Mouse (Mus musculus): ENCODE measurements at regions not wholly inside any gene's neighbourhood (a gene's known extent, or its start where the extent isn't known, plus 50 kb on each side); places are given as distances from the start of the nearest gene placed in this dataset.

DNA sequence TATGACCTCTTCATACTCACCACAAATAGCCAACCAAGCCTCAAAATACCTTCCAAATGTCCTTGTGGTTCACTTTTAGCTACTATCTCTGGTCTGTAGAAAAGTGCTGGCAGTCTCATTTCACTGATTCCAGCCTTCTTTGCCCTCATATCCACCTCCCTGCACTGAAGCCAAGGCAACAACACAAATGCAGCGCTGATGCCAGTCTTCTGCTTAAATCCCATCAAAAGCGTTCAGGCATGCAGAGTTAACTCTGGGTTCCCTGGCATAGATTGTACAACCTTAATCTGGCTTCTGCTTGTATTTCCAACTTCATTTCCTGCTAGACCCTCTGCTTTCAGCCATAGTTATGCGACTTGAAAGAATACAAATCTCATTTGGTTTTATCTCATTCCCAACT, 362.9 kb upstream of the Fam49a start:
- DNase-seq: no peak

DNA sequence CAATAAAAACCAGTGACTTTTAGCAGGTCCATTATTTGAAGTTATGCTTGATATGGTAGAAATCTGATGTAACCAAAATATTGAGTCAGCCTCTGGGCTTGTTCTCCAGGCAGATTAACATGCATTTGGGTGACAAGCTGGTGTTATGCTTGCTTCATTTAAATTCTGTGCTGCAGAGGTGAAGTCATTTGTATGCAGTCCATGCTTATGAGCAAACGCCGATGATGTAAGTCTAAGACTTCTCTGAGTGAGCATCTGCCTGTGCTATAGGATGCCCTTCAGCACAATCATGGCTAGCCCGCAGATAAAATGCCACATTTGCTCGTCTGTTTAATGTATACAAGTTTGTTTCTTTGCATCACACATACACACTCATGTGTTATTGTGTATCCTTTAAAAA, 355.4 kb upstream of the Fam49a start:
- DNase-seq: peak; percentile 6
